Comparison of ENCODE assay signal across 8 mouse cellular contexts in genomic region chr19:5106731-5107191, GRCm38 (mm10). TPM values are rescaled to one million over a fixed set of nuclear protein-coding genes. Genes with fewer than 3 reads are reported as not detected.
DNase-seq lines count a peak whose midpoint lies in the region; ATAC-seq lines count a peak whose summit lies in the region.

TSS of gene Rab1b (minus strand) at chr19:5107072.

- peak within 1 kb of the TSS; percentile 62 for H3K4me3 ChIP-seq in hindbrain, embryonic 14.5 days (replicated peaks; ENCODE audit: low read length)

- H3K9ac ChIP-seq in hindbrain, embryonic 14.5 days = peak within 1 kb of the TSS; percentile 91

- no peaks in the 10 kb centered on the region for H3K27me3 ChIP-seq in hindbrain, embryonic 14.5 days (ENCODE audit: control insufficient read depth, insufficient read depth, low read length)

- peak; percentile 98 for DNase-seq in R1 (ENCODE audit: low read depth, low spot score)
- peak; percentile 99 for DNase-seq in cerebellum, postnatal 25 days
- peak; percentile 97 to 98 for DNase-seq in frontal cortex, postnatal 25 days (ENCODE audit: low spot score in 2 of 2)
- peak; percentile 99 for DNase-seq in hindbrain, embryonic 14.5 days (ENCODE audit: low spot score)
- DNase-seq in layer of hippocampus, postnatal 36 days = peak; percentile 99
- DNase-seq in lung, postnatal 36 days = peak; percentile 98
- DNase-seq in retina, postnatal 1 day = peak; percentile 99
- DNase-seq in urinary bladder, adult 18-20 months (ENCODE audit: low spot score in 2 of 2) = peak; percentile 93 to 97

- no peaks in the 10 kb centered on the region for H3K9me3 ChIP-seq in hindbrain, embryonic 14.5 days (ENCODE audit: control insufficient read depth, low read length)

- peak within 1 kb of the TSS; percentile 94 for H3K27ac ChIP-seq in hindbrain, embryonic 14.5 days

- 1% methylated on average over 41 of the region's 46 CpGs for WGBS in hindbrain, embryonic 14.5 days

- H3K4me1 ChIP-seq in hindbrain, embryonic 14.5 days (replicated peaks; ENCODE audit: control insufficient read depth, insufficient read depth, low read length) = peaks cover 7% of the 10 kb centered on the region

- H3K4me2 ChIP-seq in hindbrain, embryonic 14.5 days (replicated peaks) = peak within 1 kb of the TSS; percentile 92

- peaks cover 77% of the 10 kb centered on the region for H3K36me3 ChIP-seq in hindbrain, embryonic 14.5 days (replicated peaks; ENCODE audit: control insufficient read depth, insufficient read depth)

- ATAC-seq in hindbrain, embryonic 14.5 days (ENCODE audit: low FRiP score) = peak; percentile 95

RNA-seq across cellular contexts. Expression of gene Rab1b, which starts in this region (rescaled TPM):
- polyA plus RNA-seq in hindbrain, embryonic 14.5 days (2014; fragmentation: Nextera tagmentation; extraction: Ambion mirVana) = 210 and 213 TPM in 2 replicates
- 100 to 1,000 TPM; 162 to 163 TPM for total RNA-seq in layer of hippocampus, postnatal 36 days (2021)

Comparison
In these comparisons a context has a peak if more than half of its experiments do, and no peak if none do; other contexts are left out.
1. Peak in every context shown above with its lines: DNase-seq, ATAC-seq, H3K4me3 ChIP-seq and H3K27ac ChIP-seq.